Mouse (Mus musculus) left cerebral cortex, postnatal 14 days (tissue): Measurements from ENCODE around the gene Arl15. TPM values are rescaled to one million over a fixed set of nuclear protein-coding genes. Genes with fewer than 3 reads are reported as not detected.
A peak's percentile ranks its signal among the peaks of the same experiment; 100 is the strongest.
"Not testable (repeated sequence)": the region's sequence is repeated elsewhere in the genome, so short reads cannot be mapped to it uniquely, and the experiment has no call there.

Experiments
- DNase-seq, 2 experiments: peaks; one replicate each; pipeline ENCODE4 v3.0.0; 2021 to 2022; ENCODE audit warnings: low spot score in 2 of 2, mixed read lengths in 1 of 2
- intact Hi-C: fragments of 180-260 bp; cut with DNase I; formaldehyde crosslinking; loops from one replicate; pipeline ENCODE4 v1.15.1; 2025
- long read RNA-seq, 2 experiments: library from polyadenylated mRNA; stranded (forward); transcript quantifications; one replicate each; pipeline ENCODE4 v2.0.0; 2021
- total RNA-seq, 2 experiments: library from RNA; stranded (reverse); gene quantifications; 2 replicates each; pipeline ENCODE4 v1.2.3; 2021

The Arl15 gene
- total RNA-seq, result 10 to 100 TPM; 40.5 to 41.8 TPM
- long read RNA-seq, experiment 1, partial matches to known transcripts, result 0 of 7 reads
- long read RNA-seq, experiment 1, other reads (novel, unspliced or antisense), result 7 of 7 reads
- long read RNA-seq, experiment 2, partial matches to known transcripts, result 0 of 6 reads
- long read RNA-seq, experiment 2, other reads (novel, unspliced or antisense), result 6 of 6 reads

DNA sequence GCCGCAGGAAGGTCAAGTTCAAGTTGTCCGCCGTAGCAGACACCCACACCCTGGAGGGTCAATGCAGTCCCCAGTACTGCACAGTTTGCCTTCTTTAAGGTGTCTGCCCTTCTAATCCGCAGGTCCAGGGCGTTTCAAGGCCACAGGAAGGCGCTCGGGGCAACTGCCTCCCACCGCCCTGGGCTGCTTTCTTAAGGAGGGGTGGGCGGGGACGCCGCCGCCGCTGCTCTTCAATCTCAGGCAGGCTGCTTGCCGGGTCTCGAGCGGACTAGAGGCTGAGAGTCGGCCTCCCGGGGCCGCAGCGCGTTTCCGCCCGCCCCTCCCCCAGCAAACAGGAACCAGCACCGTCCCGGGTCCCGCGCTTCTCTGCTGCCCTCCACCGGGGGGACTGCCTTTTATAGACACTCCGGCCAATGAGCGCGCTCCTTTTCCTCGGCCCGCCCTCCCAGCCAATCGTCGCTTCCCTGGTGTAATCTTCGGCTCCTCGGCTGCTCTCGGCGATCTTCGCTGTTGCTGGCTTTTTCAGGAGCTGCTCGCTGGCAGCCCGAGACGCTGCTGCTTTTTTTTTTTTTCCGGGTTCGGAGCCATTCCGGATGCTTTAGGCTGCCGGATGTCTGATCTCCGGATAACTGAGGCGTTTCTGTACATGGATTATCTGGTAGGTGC, at the start of gene Arl15:
TSS of gene Arl15 (plus strand) at position 467 of the 666 bp plus-strand sequence.
- intact Hi-C loops, result loop anchor here (1.0 to 5.0 kb wide), 2 partner anchors 71 to 102 kb away; no protein-coding TSS in a partner anchor
- DNase-seq, result peak; percentile 98

DNA sequence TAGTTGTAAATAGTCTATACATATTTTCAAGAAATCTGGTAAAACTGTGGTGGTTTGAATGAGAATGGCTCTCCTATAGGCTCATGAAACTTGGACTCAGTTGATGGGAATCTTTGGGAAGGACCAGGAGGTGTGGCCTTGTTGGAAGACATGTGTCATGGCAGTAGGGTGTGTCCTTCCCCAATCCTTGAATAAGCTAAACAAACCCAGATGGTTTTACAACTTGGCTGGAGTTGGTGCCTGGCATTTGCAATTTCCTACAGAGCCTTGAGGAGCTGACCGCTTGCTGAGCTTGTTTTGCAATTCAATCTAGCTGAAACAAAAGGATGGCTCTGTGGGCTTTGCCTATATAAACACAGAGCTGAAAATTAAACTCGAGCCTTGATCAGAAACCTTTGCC, 49.0 kb upstream of the Arl15 start:
- intact Hi-C loops, result no loop called here
- DNase-seq, result no peak

DNA sequence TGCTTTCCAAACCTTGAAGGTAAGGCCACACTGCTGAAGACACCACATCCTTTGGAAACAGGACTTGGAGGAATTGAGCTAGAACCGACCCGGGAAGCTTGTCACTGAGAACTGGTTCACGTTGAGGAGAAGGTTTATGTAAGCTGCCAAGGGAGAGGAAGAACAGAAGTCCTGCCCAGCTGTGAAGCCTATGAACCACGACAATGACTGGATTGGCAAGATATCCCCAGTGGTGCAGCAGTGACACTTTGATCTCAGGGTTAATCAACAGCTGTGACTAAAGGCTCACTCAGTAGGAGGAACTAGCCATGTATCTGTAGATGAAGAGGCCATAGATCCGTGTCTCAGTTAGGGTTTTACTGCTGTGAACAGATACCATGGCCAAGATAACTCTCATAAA, 43.5 kb upstream of the Arl15 start:
- intact Hi-C loops, result no loop called here

DNA sequence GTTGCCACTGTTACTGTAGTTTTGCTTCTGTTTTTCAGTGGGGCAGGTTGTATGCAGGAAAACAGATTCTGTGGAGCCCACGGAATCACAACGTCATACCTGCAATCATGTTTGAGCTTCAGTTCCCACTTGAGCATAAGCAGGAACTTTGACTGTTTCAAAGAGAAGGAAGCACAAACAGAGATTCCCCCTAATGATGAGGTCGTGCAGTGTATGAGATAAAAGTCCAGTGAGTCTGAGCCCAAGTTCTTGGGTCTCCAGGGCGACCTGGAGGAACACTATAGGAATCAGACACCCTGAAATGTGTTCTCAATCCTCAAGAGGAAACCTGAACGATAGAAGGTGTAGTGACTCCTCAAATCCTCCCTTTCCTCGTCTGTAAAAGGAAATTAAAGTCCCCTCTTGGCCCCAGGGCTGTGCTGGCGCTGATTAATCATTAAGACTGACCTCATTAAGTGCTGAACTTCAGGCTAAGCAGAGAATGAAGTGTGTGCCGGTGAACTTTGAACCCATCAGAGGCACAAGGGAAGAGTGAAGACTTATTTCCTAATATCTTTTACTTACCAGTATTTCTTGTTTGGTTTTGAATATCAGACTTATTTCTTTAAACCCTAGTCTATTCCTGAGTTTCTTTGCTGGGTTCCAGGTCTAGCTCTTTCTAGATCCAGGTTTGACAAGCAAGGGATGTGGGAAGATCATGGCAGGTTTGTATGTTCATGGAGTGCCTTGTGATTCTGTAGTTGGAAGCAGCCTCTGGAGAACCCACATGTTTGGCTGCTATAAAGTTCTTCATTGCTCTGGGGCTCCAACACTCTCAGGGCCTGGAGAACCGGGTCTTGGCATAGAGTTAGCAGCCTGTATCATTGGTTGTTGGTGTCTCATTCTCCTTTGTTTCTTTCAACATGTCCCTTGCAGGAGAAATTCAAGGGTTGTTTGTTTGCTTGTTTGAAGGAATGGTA, 39.3 kb upstream of the Arl15 start:
- DNase-seq, result no peak
- intact Hi-C loops, result no loop called here

More for the DNA sequence above, 43.5 kb upstream of the Arl15 start:
- no peak for DNase-seq

DNA sequence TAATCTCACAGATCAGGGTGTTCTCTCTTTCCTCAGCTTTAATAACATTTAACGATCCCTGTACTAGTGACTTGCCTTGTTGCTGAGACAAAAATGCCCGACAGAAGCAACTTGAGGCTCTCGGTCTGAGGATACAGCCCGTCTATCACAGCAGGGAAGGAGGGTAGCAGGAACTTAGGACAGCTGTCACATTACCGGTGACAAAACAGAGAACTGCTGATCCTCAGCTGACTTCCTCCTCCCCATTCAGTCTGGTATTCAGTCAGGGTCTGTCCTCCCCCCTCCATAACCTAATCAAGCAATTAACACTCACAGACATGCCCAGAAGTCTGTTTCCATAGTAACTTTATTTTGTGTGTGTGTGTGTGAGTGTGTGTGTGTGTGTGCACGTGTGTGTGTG, 38.5 kb upstream of the Arl15 start:
- intact Hi-C loops, result no loop called here
- no peak for DNase-seq

DNA sequence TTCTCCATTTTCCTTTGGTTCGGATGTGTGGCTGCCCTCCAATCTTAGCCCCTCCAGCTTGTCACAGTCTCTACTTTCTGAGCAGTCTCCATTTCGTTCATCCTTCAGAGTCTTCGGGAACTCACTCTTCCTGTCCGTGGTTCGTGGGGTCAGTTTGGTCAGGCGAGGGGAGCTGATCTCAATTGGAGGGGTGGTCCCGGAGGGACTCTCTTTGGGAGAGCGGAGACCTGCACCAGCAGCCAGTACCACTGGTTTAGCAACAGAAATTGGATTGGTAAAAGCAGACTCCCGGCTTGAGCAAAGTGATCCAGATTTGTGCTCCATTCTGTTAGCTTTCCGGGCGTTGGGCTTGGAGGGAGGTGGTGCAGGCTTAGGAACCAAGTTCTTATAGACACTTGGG, 32.6 kb upstream of the Arl15 start:
- no peak for DNase-seq
- intact Hi-C loops, result no loop called here

DNA sequence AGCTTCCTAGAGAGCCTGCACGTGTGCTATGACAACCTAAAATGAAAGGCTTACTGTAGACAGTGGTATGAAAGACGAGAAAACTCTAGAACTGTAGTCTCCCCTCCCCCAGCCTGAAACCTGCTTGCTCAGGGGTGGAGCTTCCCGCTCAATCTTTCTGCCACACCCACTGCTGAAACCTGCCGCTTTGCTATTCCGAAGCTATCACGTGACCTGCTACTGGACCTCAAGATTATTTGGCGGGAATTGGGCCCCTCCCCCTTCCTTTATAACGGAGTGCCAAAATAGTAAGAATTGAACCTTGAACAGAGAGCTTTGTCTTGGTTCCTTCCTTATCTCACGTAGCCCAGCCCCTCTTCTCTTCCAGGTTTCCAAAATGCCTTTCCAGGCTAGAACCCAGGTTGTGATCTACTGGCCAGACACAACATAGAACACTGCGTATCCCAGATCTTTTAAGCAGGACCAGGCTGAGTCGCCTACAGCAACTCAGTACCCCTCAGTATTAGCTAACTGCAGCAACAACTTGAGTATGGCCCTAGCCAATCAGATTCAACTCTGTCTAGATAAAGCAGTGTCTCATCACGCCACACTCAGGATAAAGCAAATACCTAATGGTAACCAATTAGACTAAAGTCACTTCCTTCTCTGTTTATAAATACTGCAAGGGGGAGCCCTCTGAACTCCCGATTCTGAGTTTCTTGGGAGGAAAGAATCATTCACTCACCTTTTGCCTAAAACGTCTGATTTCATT, 31.4 kb upstream of the Arl15 start:
- intact Hi-C loops, result no loop called here

DNA sequence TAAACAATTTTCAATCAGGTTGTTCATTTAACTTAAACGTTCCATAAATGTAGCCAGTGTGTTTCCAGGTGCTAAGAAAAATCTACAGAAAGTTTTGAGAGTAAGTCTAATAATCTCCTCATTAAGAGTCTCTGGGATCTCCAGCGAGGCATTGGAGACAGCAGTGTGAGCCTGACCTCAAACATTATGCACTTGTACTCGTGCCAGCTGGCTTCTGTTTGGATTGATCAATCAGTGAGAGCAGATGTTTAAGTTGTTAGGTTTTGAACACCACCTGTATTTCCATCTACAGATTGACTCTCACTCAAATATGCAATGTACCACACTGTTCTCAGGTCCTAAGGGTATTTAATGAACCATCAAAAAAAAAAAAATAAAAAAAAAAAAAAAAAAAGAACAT, 28.9 kb upstream of the Arl15 start:
- no peak for DNase-seq
- intact Hi-C loops, result no loop called here

More for the DNA sequence above, 31.4 kb upstream of the Arl15 start:
- no peak for DNase-seq

DNA sequence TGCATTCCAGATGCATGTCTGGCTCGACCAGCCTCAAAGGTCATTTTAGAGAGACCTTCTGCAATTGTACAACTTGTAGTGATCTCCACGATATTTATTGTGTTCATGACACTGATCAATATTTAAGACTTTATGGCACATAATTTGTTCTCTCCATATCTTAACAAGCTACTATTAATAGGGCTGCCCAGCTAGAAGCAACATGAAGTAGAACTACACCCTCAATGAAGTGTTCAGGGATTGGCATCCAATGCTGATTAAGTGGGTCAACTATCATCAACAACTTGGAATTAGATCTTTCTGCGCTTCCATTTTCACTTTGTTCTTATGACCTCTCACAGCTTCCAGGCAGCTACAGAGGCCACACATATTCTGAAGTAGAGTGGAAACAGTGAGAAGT, 24.5 kb upstream of the Arl15 start:
- intact Hi-C loops, result no loop called here

DNA sequence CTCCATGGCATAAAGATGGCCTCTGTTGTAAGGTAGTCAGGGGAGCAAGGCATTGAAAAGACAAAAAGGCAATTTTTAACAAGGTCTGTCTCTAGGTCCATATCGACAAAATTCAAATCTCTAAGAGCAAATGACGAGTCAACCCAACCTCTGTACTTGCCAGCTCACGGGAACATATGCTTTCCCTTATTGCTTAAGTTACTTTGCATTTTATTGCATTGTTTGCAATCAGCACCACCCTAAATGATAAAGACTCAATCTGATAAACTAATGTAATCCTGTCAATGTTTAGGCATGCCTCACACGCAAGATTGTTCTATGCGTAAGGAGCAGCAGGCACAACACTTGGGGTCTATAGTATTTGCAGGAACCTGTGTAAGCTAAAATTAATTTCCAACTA, 24.0 kb upstream of the Arl15 start:
- intact Hi-C loops, result no loop called here
- DNase-seq, result no peak

More for the DNA sequence above, 24.5 kb upstream of the Arl15 start:
- no peak for DNase-seq

DNA sequence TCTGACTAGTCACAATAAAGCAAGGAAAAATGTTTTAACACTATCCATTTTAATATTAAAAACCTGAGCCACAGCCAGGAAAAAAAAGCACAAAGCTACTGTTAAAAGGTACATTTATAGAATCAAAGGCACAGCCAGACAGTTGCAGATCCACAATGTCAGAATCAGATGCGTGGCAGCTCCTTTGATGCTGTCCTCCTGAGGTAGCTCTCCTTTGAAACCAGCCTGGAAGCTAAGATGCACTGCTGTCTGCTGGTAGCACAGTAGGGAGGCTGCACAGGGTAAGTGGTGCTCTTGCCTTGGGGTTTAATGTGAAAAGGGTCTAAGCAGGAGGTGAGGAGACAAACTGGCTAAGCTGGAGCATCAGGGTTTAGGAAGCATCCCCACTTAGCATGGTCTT, 23.0 kb upstream of the Arl15 start:
- intact Hi-C loops, result no loop called here
- DNase-seq, result no peak

DNA sequence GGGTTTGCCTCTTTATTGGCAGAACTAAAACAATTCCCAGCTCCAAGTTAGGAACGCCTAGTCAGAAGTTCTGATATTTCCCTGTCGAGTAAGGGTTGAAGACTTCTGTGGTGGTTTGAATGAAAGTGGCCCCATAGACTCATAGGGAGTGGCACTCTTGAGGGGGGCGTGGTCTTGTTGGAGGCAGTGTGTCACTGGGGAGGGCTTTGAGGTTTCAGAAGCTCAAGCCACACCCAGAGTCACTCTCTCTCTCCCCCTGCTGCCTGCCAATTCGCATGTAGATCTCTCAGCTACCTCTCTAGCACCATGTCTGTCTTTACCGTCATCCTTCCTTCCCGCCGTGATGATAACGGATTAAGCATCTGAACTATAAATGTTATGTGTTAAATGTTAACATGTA, 19.5 kb upstream of the Arl15 start:
- no peak for DNase-seq
- intact Hi-C loops, result no loop called here

DNA sequence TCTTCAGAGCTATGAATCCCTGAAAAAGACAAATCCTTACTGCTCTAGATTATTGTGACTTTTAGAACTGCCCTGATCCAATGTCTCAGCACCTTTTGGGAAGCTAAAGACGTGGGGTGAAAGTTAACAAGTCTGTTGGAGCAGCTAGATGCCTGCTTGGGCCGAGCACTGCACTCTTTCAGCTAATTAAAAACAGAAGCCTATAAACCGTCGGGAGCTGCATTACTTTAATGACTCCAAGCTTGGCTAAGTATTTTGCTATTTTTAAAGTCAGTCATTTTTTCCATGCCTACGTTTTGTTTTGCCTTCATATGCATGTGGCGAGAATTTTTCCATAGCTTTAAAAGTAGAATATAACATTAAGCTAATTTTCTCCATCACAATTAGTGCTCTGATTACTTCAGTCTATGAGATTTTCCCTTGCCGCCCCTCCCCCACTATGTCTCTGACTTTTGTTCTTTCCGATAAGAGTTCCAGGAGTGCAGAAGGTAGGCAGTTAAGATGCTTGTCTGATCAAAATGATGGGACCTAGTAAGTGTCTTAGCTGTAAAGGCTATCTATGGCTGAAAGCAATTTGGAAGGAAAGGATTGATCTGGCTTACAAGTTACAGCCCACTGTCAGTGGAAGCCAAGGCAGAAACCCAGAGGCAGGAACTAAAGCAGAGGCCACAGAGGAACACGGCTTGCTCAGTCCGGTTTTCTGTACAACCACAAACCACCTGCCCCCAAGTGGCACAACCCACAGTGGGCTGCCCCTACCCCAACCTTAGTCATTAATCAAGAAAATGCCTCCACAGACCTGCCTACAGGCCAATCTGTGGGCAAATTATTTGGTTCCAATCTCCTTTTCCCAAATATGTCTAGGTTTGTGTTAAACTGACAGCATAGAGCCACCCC, 18.8 kb upstream of the Arl15 start:
- intact Hi-C loops, result no loop called here
- DNase-seq, result no peak

DNA sequence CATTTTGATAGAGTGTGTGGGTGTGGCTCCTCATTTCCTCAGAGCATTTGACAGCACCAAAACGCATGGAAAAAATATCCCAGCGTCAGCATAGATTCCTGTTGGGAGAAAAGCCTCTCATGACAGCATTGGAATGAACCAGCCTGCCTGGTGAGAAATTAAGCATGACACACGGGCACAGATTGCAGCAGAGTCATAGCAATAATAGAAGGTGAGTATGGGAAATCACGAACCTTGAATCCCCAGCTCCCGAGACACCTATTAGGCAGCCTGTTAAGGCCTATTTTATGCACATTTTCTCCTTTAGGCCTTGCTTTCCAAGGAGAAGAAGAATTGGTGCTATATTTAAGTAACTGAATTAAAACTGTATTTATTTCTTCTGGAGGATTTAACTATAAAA, 8.5 kb upstream of the Arl15 start:
- intact Hi-C loops, result no loop called here
- no peak for DNase-seq

DNA sequence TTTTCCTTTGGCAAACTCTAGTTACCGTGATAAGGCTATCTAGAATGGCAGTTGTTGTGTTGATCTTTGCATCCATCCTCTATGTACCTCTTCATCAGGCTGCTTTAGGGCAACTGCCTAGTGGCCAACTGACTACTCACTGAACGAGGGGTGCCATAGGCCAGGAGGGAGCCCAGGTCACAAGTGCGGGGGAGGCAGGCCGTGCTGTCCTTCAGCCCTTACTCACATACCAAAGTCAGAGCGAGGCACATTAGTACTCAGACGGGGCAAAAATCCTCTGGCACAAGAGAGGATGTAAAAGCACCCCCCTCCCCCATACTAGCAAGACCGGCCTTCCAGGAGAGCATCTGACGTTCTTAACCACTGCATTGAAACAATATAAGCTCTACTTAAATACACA, 7.2 kb upstream of the Arl15 start:
- intact Hi-C loops, result no loop called here
- DNase-seq, result no peak

DNA sequence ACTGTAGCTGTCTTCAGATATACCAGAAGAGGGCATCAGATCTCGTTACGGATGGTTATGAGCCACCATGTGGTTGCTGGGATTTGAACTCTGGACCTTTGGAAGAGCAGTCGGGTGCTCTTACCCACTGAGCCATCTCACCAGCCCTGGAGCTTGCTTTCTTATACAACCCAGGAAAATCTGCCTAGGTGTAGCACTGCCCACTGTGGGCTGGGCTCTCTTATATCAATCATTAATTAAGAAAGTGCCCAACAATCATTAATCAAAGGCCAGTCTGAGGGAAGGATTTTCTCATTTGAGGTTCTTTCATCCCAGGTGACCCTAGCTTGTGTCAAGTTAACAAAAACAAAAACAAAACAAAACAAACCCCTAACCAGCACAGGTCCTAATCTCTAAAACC, 4.3 kb upstream of the Arl15 start:
- not testable (repeated sequence) for DNase-seq

DNA sequence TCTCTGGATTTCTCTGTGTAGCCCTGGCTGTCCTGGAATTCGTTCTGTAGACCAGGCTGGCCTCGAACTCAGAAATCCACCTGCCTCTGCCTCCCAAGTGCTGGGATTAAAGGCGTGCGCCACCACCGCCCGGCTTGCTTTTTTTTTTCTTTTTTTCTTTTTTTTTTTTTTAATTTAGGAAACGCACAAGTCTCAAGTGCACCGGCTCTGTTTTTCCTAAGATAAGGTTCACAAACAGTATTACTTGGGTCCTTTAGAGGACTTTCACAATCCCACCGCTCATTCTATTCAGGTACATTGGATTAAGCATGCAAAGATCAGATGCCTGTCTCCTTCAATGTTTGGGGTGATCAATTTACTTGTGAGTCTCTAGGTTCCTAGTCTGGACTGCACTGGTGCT, 668 bp upstream of the Arl15 start:
- DNase-seq, result no peak
- intact Hi-C loops, result loop anchor here (1.0 to 5.0 kb wide), 2 partner anchors 72 to 101 kb away; no protein-coding TSS in a partner anchor

More for the DNA sequence above, 4.3 kb upstream of the Arl15 start:
- intact Hi-C loops, result loop anchor here (5.0 kb wide), 1 partner anchor 98 kb away; no protein-coding TSS in a partner anchor
